In genomic region chr4:109173369-109173768, GRCm38 (mm10) we compare ENCODE assay signal across 11 mouse cellular contexts. TPM values are rescaled to one million over a fixed set of nuclear protein-coding genes. Genes with fewer than 3 reads are reported as not detected.
A peak's percentile ranks its signal among the peaks of the same experiment; 100 is the strongest.
DNase-seq lines count a peak whose midpoint lies in the region; ATAC-seq and TF ChIP-seq lines count a peak whose summit lies in the region.
"Had no signal": no experiment of that assay in that cellular context is flagged by ENCODE, and none has a peak within 500 bp of the region (broad histone marks: within the 10 kb centered on the region; RNA-seq: fewer than 3 reads in every experiment).

No protein-coding gene starts in this region.

- peaks cover 13% of the 10 kb centered on the region for H3K4me1 ChIP-seq in forebrain, embryonic 12.5 days
- peaks cover 11% of the 10 kb centered on the region for H3K4me1 ChIP-seq in limb, embryonic 14.5 days (ENCODE audit: control insufficient read depth, insufficient read depth, low read length)
- H3K4me1 ChIP-seq in stomach, embryonic 16.5 days (ENCODE audit: control insufficient read depth, insufficient read depth, low read length): 0 out of 2 replicates have a peak, but pooled peaks cover 6% of the 10 kb centered on the region
- H3K4me1 ChIP-seq in kidney, embryonic 16.5 days (ENCODE audit: insufficient read depth, low read length): 0 out of 2 replicates have a peak, but pooled peaks cover 3% of the 10 kb centered on the region

- 52% methylated on average over 4 of the region's 4 CpGs for WGBS in forebrain, embryonic 12.5 days
- 49% methylated on average over 4 of the region's 4 CpGs for WGBS in limb, embryonic 14.5 days
- WGBS in stomach, embryonic 16.5 days: 73% methylated on average over 4 of the region's 4 CpGs
- WGBS in kidney, embryonic 16.5 days: 74% methylated on average over 4 of the region's 4 CpGs

- no peak overlapping the region for H3K4me3 ChIP-seq in left cerebral cortex, adult 2 months
- H3K4me3 ChIP-seq in forebrain, embryonic 12.5 days (replicated peaks): no peak overlapping the region
- H3K4me3 ChIP-seq in limb, embryonic 14.5 days (replicated peaks; ENCODE audit: low read length): no peak overlapping the region
- H3K4me3 ChIP-seq in stomach, embryonic 16.5 days (replicated peaks; ENCODE audit: low read length): no peak overlapping the region
- no peak overlapping the region for H3K4me3 ChIP-seq in kidney, embryonic 16.5 days (ENCODE audit: low read length)

- H3K27ac ChIP-seq in left cerebral cortex, adult 2 months: peak overlapping the region; percentile 9; the same call in 1 of the 2 replicates
- H3K27ac ChIP-seq in forebrain, embryonic 12.5 days: peak overlapping the region; percentile 66
- H3K27ac ChIP-seq in limb, embryonic 14.5 days (replicated peaks; ENCODE audit: low read depth, low read length): 0 out of 2 replicates have a peak overlapping the region, but pooled peaks have one; percentile 48
- peak overlapping the region; percentile 40; the same call in 1 of the 2 replicates for H3K27ac ChIP-seq in stomach, embryonic 16.5 days (ENCODE audit: low read length)
- no peak overlapping the region for H3K27ac ChIP-seq in kidney, embryonic 16.5 days (ENCODE audit: low read length)

- ATAC-seq in forebrain, embryonic 12.5 days (ENCODE audit: low FRiP score): peak; percentile 64; the same call in 1 of the 2 replicates
- no peak for ATAC-seq in limb, embryonic 14.5 days (ENCODE audit: low FRiP score, low read depth)
- ATAC-seq in stomach, embryonic 16.5 days (ENCODE audit: insufficient read depth, low FRiP score): no peak
- ATAC-seq in kidney, embryonic 16.5 days (ENCODE audit: low FRiP score, low TSS enrichment): no peak

- TF ChIP-seq CTCF in left cerebral cortex, adult 2 months (IDR thresholded peaks at IDR 0.05): no peak

- H3K9ac ChIP-seq in forebrain, embryonic 12.5 days: no peak overlapping the region
- H3K9ac ChIP-seq in limb, embryonic 14.5 days (ENCODE audit: low read depth, low read length, severe bottlenecking): no peak overlapping the region
- no peak overlapping the region; the same call in 1 of the 2 replicates for H3K9ac ChIP-seq in stomach, embryonic 16.5 days (ENCODE audit: low read length)
- H3K9ac ChIP-seq in kidney, embryonic 16.5 days (replicated peaks; ENCODE audit: low read length): no peak overlapping the region

- no peak for DNase-seq in left cerebral cortex, adult 2 months (ENCODE audit: extremely low spot score in 1 of 2, low spot score in 2 of 2)
- DNase-seq in left cerebral cortex, adult 9 months (ENCODE audit: low spot score in 2 of 2): no peak
- no peak for DNase-seq in limb, embryonic 14.5 days (ENCODE audit: low spot score)
- no peak for DNase-seq in spleen, postnatal 4 days (ENCODE audit: low spot score in 2 of 2)
- no peak for DNase-seq in cerebellum, adult 18-20 months
- DNase-seq: lung, adult 18-20 months; right cerebral cortex, adult 18-20 months had no signal

- no peak overlapping the region for H3K4me2 ChIP-seq in forebrain, embryonic 12.5 days
- H3K4me2 ChIP-seq in limb, embryonic 14.5 days (replicated peaks; ENCODE audit: low read depth, low read length, severe bottlenecking): no peak overlapping the region
- H3K4me2 ChIP-seq in stomach, embryonic 16.5 days (ENCODE audit: low read depth, low read length): no peak overlapping the region
- H3K4me2 ChIP-seq in kidney, embryonic 16.5 days (replicated peaks; ENCODE audit: low read depth, low read length): no peak overlapping the region

- intact Hi-C loops in left cerebral cortex, adult 2 months (cut with DNase I): no loop called here

- no peaks in the 10 kb centered on the region for H3K27me3 ChIP-seq in forebrain, embryonic 12.5 days
- no peaks in the 10 kb centered on the region for H3K27me3 ChIP-seq in limb, embryonic 14.5 days (ENCODE audit: control insufficient read depth, insufficient read depth, low read length)
- H3K27me3 ChIP-seq in stomach, embryonic 16.5 days (ENCODE audit: control insufficient read depth, insufficient read depth, low read length): no peaks in the 10 kb centered on the region
- H3K27me3 ChIP-seq in kidney, embryonic 16.5 days (ENCODE audit: insufficient read depth, low read length): no peaks in the 10 kb centered on the region
- H3K27me3 ChIP-seq: CH12.LX had no signal

- H3K9me3 ChIP-seq in forebrain, embryonic 12.5 days: no peaks in the 10 kb centered on the region
- H3K9me3 ChIP-seq in limb, embryonic 14.5 days (ENCODE audit: control insufficient read depth, low read length): no peaks in the 10 kb centered on the region
- H3K9me3 ChIP-seq in stomach, embryonic 16.5 days (replicated peaks; ENCODE audit: control insufficient read depth, low read length): no peaks in the 10 kb centered on the region
- H3K9me3 ChIP-seq in kidney, embryonic 16.5 days (ENCODE audit: low read length): no peaks in the 10 kb centered on the region

- no peak for TF ChIP-seq POLR2A in limb, embryonic 14.5 days (IDR thresholded peaks at IDR 0.05; ENCODE audit: borderline replicate concordance, extremely low read depth, insufficient read depth, insufficient read length)

- no peaks in the 10 kb centered on the region for H3K36me3 ChIP-seq in forebrain, embryonic 12.5 days (replicated peaks)
- H3K36me3 ChIP-seq in limb, embryonic 14.5 days (ENCODE audit: control insufficient read depth, insufficient read depth, low read length): no peaks in the 10 kb centered on the region
- no peaks in the 10 kb centered on the region for H3K36me3 ChIP-seq in stomach, embryonic 16.5 days (ENCODE audit: control insufficient read depth, insufficient read depth, low read length)
- no peaks in the 10 kb centered on the region for H3K36me3 ChIP-seq in kidney, embryonic 16.5 days (ENCODE audit: insufficient read depth, low read length)

RNA-seq across cellular contexts. Expression of gene Osbpl9, which starts 28.7 kb away (rescaled TPM):
- total RNA-seq in left cerebral cortex, adult 2 months (2021): 10 to 100 TPM; 56.5 to 58.3 TPM
- 74.6 and 74.8 TPM in 2 replicates for polyA plus RNA-seq in forebrain, embryonic 12.5 days (2016; fragmentation: Nextera tagmentation; extraction: Ambion mirVana)
- polyA plus RNA-seq in limb, embryonic 14.5 days (2012; rRNA removed): 54.0 and 55.6 TPM in 2 replicates
- polyA plus RNA-seq in limb, embryonic 14.5 days (2014; fragmentation: Nextera tagmentation; extraction: Ambion mirVana): 57.8 and 68.4 TPM in 2 replicates
- polyA plus RNA-seq in stomach, embryonic 16.5 days (2015; fragmentation: Nextera tagmentation; extraction: Ambion mirVana): 63.0 and 65.8 TPM in 2 replicates
- 75.7 and 77.6 TPM in 2 replicates for polyA plus RNA-seq in kidney, embryonic 16.5 days (2015; fragmentation: Nextera tagmentation; extraction: Ambion mirVana)
